Comparison of ENCODE assay signal across 1 mouse cellular context in the genomic region with DNA sequence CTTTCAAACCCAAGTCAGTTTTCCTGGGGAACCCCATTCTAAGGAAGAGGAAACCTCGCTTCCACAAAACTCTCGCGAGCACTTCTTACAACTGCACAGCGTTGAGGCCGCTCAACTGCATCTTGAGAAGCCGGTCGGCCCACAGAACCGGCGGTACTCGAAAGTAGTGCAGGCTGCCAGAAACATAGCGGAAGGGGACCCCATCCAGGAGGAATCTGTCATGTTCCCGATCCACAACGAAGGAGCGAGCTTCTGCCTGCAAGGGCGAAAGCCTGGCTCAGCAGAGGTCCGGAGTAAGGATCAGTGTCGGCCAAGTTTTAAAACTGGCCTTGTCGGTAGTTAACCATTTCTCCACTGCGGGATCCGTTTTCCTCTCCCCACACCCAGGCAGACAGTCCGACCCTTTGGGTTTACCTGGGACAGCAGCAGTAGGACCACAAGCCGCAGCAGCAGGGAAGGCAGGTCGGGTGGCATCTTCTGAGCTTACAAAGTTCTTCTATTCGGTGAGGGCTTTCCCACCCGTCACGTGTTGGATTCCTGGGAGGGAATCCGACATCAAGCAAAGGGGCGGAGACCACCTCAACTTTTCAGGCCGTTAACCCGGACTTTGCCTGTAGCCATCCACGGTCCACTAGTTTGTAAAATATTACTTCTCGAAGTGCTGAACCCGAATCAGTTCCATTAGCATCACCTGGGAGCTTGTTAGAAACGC.
A peak's percentile ranks its signal among the peaks of the same experiment; 100 is the strongest.
TF ChIP-seq lines count a peak whose summit lies in the region.

No protein-coding gene starts in this region.

TF ChIP-seq in MEL, 35 proteins besides CTCF, POLR2A, EP300 and RAD21:
- TF ChIP-seq GABPA (IDR thresholded peaks at IDR 0.05; ENCODE audit: low read depth, low read length) (no peak), ELF1 (IDR thresholded peaks at IDR 0.05; ENCODE audit: low read depth, low read length) (peak; percentile 5; the same call in 1 of the 2 replicates), MXI1 (IDR thresholded peaks at IDR 0.05; ENCODE audit: low read depth, low read length) (peak; percentile 80), MEF2A (IDR thresholded peaks at IDR 0.05; ENCODE audit: extremely low read depth, insufficient replicate concordance, low read depth, low read length, poor library complexity, severe bottlenecking) (no peak), NELFE (IDR thresholded peaks at IDR 0.05; ENCODE audit: low read depth, low read length) (peak; percentile 84), MAFK (IDR thresholded peaks at IDR 0.05; ENCODE audit: borderline replicate concordance, low read depth, low read length) (no peak), MAX (IDR thresholded peaks at IDR 0.05; ENCODE audit: low read length) (peak; percentile 87), TCF12 (IDR thresholded peaks at IDR 0.05; ENCODE audit: low read depth, low read length) (0 out of 2 replicates have a peak, but pooled peaks have one; percentile 22), USF2 (IDR thresholded peaks at IDR 0.05; ENCODE audit: borderline replicate concordance in 1 of 2, insufficient read depth in 1 of 2, low read depth in 1 of 2, low read length in 2 of 2) (peak in 1 of 2 experiments; percentile 65; a peak in 2 of 4 replicates), GATA1 (IDR thresholded peaks at IDR 0.05; ENCODE audit: low read depth, low read length) (no peak), ZC3H11A (IDR thresholded peaks at IDR 0.05; ENCODE audit: low read depth, low read length) (no peak), MAZ (IDR thresholded peaks at IDR 0.05; ENCODE audit: low read depth, low read length) (no peak), CHD2 (IDR thresholded peaks at IDR 0.05; ENCODE audit: low read length) (peak; percentile 64), MYB (IDR thresholded peaks at IDR 0.05; ENCODE audit: low read depth, low read length) (no peak), JUND (IDR thresholded peaks at IDR 0.05; ENCODE audit: low read depth, low read length) (no peak), POLR2AphosphoS5 (IDR thresholded peaks at IDR 0.05; ENCODE audit: borderline replicate concordance, low read depth, low read length) (no peak), BHLHE40 (IDR thresholded peaks at IDR 0.05; ENCODE audit: borderline replicate concordance, low read depth, low read length) (peak; percentile 60), SIN3A (IDR thresholded peaks at IDR 0.05; ENCODE audit: low read length) (peak; percentile 13; the same call in 1 of the 2 replicates), SMC3 (IDR thresholded peaks at IDR 0.05; ENCODE audit: low read depth, low read length) (no peak), USF1 (IDR thresholded peaks at IDR 0.05; ENCODE audit: low read depth, low read length) (peak; percentile 93), HCFC1 (IDR thresholded peaks at IDR 0.05; ENCODE audit: low read depth, low read length) (peak; percentile 58), NRF1 (IDR thresholded peaks at IDR 0.05; ENCODE audit: insufficient read depth, low read depth, low read length, poor library complexity, severe bottlenecking) (no peak), CHD1 (IDR thresholded peaks at IDR 0.05; ENCODE audit: low read depth, low read length) (no peak), ZKSCAN1 (IDR thresholded peaks at IDR 0.05; ENCODE audit: low read depth, low read length) (no peak), ZNF384 (IDR thresholded peaks at IDR 0.05; ENCODE audit: low read depth, low read length) (no peak), RCOR1 (IDR thresholded peaks at IDR 0.05; ENCODE audit: low read depth, low read length) (no peak), ZMIZ1 (IDR thresholded peaks at IDR 0.05; ENCODE audit: low read depth, low read length) (0 out of 2 replicates have a peak, but pooled peaks have one; percentile 69), POLR2AphosphoS2 (IDR thresholded peaks at IDR 0.05; ENCODE audit: low read length) (peak; percentile 91), ETS1 (IDR thresholded peaks at IDR 0.05; ENCODE audit: low read depth, low read length) (no peak), TBP (IDR thresholded peaks at IDR 0.05; ENCODE audit: low read depth, low read length) (peak; percentile 85), UBTF (IDR thresholded peaks at IDR 0.05; ENCODE audit: borderline replicate concordance, insufficient read depth, low read depth, low read length) (no peak), E2F4 (IDR thresholded peaks at IDR 0.05; ENCODE audit: borderline replicate concordance, low read depth, low read length) (no peak), TAL1 (IDR thresholded peaks at IDR 0.05; ENCODE audit: low read length) (no peak), MYC (IDR thresholded peaks at IDR 0.05; ENCODE audit: low read depth, low read length) (peak; percentile 24; the same call in 1 of the 2 replicates), KAT2A (conservative IDR thresholded peaks at IDR 0.05; ENCODE audit: low read depth, low read length) (no peak; the same call in 1 of the 2 replicates)
